Mouse (Mus musculus) erythroblast, embryonic 14.5 days (primary cell): ENCODE results near the gene Ccdc194. TPM values are rescaled to one million over a fixed set of nuclear protein-coding genes. Genes with fewer than 3 reads are reported as not detected.

Experiments
- H3K27me3 ChIP-seq: 2 replicates; pipeline ENCODE4 v1.6.1; 2012; ENCODE audit warnings: inconsistent platforms; ENCODE audit not compliant: control insufficient read depth
- H3K36me3 ChIP-seq: 2 replicates; pipeline ENCODE4 v1.6.1; 2012; ENCODE audit warnings: mild to moderate bottlenecking, inconsistent platforms; ENCODE audit not compliant: control insufficient read depth
- H3K4me1 ChIP-seq: 2 replicates; pipeline ENCODE4 v1.6.1; 2012; ENCODE audit warnings: inconsistent platforms; ENCODE audit not compliant: control insufficient read depth
- H3K4me3 ChIP-seq: replicated peaks from 2 replicates; pipeline ENCODE3; 2012; ENCODE audit warnings: moderate library complexity, mild to moderate bottlenecking, inconsistent platforms
- H3K9me3 ChIP-seq: 2 replicates; pipeline ENCODE4 v1.6.1; 2012; ENCODE audit warnings: low read length, inconsistent platforms, mixed read lengths; ENCODE audit not compliant: control insufficient read depth
- GATA1 ChIP-seq: IDR thresholded peaks from 2 replicates; pipeline ENCODE4 v1.6.1; 2012; ENCODE audit warnings: low read length, inconsistent platforms, mixed read lengths
- TAL1 ChIP-seq: IDR thresholded peaks from 3 replicates; pipeline ENCODE4 v1.6.1; 2012; ENCODE audit warnings: low read length, inconsistent platforms, mixed read lengths
- polyA plus RNA-seq: library from polyadenylated mRNA; stranded (reverse); fragments of >175 nt; gene quantifications from 2 replicates; pipeline ENCODE4 v1.2.3, GENCODE M21; 2012

Ccdc194 gene
- polyA plus RNA-seq, result 0.02 TPM in 1 of 2 replicates, not detected in the other

- TF ChIP-seq TAL1, result no peak
- Histone ChIP-seq H3K4me3 (no peak within 1 kb of the TSS), H3K27me3 (peaks cover 35% of the 10 kb centered on the region), H3K4me1 (peaks cover 7% of the 10 kb centered on the region), H3K9me3 (no peaks in the 10 kb centered on the region), H3K36me3 (no peaks in the 10 kb centered on the region)
Observed at GRCm38 (mm10) chr8:71525226-71526050, at the start of gene Ccdc194. Ccdc194 (minus strand) TSS chr8:71525711.

- TF ChIP-seq GATA1 (no peak), TAL1 (no peak)
- H3K4me1 ChIP-seq, result peaks cover 10% of the 10 kb centered on the region
- peaks cover 23% of the 10 kb centered on the region for H3K27me3 ChIP-seq
- H3K4me3 ChIP-seq, result no peak overlapping the region
- H3K9me3 ChIP-seq, result no peaks in the 10 kb centered on the region; the same call in 1 of the 2 replicates
- H3K36me3 ChIP-seq, result no peaks in the 10 kb centered on the region
Observed at GRCm38 (mm10) chr8:71575020-71575419, 49.5 kb upstream of the Ccdc194 start.

- peaks cover 29% of the 10 kb centered on the region for H3K27me3 ChIP-seq
- H3K4me3 ChIP-seq, result no peak overlapping the region
- no peaks in the 10 kb centered on the region; the same call in 1 of the 2 replicates for H3K9me3 ChIP-seq
- TF ChIP-seq GATA1 (no peak), TAL1 (no peak)
- H3K4me1 ChIP-seq, result peaks cover 16% of the 10 kb centered on the region
- H3K36me3 ChIP-seq, result no peaks in the 10 kb centered on the region
Observed at GRCm38 (mm10) chr8:71574426-71574825, 48.9 kb upstream of the Ccdc194 start.

GRCm38 (mm10) chr8:71572847-71573633 is 47.5 kb upstream of the Ccdc194 start:
- Histone ChIP-seq H3K9me3 (no peaks in the 10 kb centered on the region; the same call in 1 of the 2 replicates), H3K27me3 (peaks cover 43% of the 10 kb centered on the region), H3K36me3 (no peaks in the 10 kb centered on the region), H3K4me3 (no peak overlapping the region), H3K4me1 (peaks cover 19% of the 10 kb centered on the region)
- no peak for TF ChIP-seq GATA1
- TF ChIP-seq TAL1, result no peak

GRCm38 (mm10) chr8:71572077-71572476 is 46.6 kb upstream of the Ccdc194 start:
- Histone ChIP-seq H3K4me3 (no peak overlapping the region), H3K36me3 (no peaks in the 10 kb centered on the region), H3K4me1 (peaks cover 19% of the 10 kb centered on the region), H3K9me3 (no peaks in the 10 kb centered on the region; the same call in 1 of the 2 replicates), H3K27me3 (peaks cover 52% of the 10 kb centered on the region)
- TF ChIP-seq GATA1 (no peak), TAL1 (no peak)

GRCm38 (mm10) chr8:71570291-71570954 is 44.9 kb upstream of the Ccdc194 start:
- no peak for TF ChIP-seq TAL1
- TF ChIP-seq GATA1, result no peak
- H3K27me3 ChIP-seq, result peaks cover 56% of the 10 kb centered on the region
- H3K9me3 ChIP-seq, result no peaks in the 10 kb centered on the region; the same call in 1 of the 2 replicates
- H3K4me1 ChIP-seq, result peaks cover 19% of the 10 kb centered on the region
- H3K36me3 ChIP-seq, result no peaks in the 10 kb centered on the region
- H3K4me3 ChIP-seq, result peak overlapping the region; percentile 57

- Histone ChIP-seq H3K27me3 (peaks cover 59% of the 10 kb centered on the region), H3K4me3 (peak overlapping the region; percentile 57)
Observed at GRCm38 (mm10) chr8:71569366-71570290, 44.1 kb upstream of the Ccdc194 start.

GRCm38 (mm10) chr8:71568941-71569340 is 43.4 kb upstream of the Ccdc194 start:
- Histone ChIP-seq H3K27me3 (peaks cover 61% of the 10 kb centered on the region), H3K4me1 (peaks cover 19% of the 10 kb centered on the region), H3K9me3 (peaks cover 4% of the 10 kb centered on the region), H3K4me3 (no peak overlapping the region), H3K36me3 (no peaks in the 10 kb centered on the region)
- TF ChIP-seq TAL1, result no peak
- no peak for TF ChIP-seq GATA1

More at GRCm38 (mm10) chr8:71569366-71570290, 44.1 kb upstream of the Ccdc194 start:
- H3K4me1 ChIP-seq, result peaks cover 19% of the 10 kb centered on the region
- TF ChIP-seq GATA1, result no peak
- no peak for TF ChIP-seq TAL1
- no peaks in the 10 kb centered on the region; the same call in 1 of the 2 replicates for H3K9me3 ChIP-seq
- H3K36me3 ChIP-seq, result no peaks in the 10 kb centered on the region
